Mouse (Mus musculus): ENCODE measurements around the gene Leng8. TPM values are rescaled to one million over a fixed set of nuclear protein-coding genes. Genes with fewer than 3 reads are reported as not detected.
A peak's percentile ranks its signal among the peaks of the same experiment; 100 is the strongest.

Leng8 gene
- total RNA-seq, 1 experiment, result 77.2 TPM

GRCm38 (mm10) chr7:4148341-4149208 is 11.7 kb downstream of the Leng8 start:
- in situ Hi-C loops (cut with MboI; ENCODE audit: low sequenced_read_pairs in 2 of 2, unreplicated experiment in 2 of 2), result loop anchor here in 1 of 2 experiments (25.0 kb wide), 1 partner anchor 289 kb away; the partner anchor contains the start of gene Rdh13
- TF ChIP-seq ZC3H11A (IDR thresholded peaks at IDR 0.05; ENCODE audit: borderline replicate concordance, low read depth, low read length), result no peak
- no peak for TF ChIP-seq CHD2 (IDR thresholded peaks at IDR 0.05; ENCODE audit: low read depth, low read length)
- no peak for TF ChIP-seq MAFK (IDR thresholded peaks at IDR 0.05; ENCODE audit: insufficient read depth, low read depth, low read length)
- TF ChIP-seq HCFC1 (IDR thresholded peaks at IDR 0.05; ENCODE audit: borderline replicate concordance, insufficient read depth, low read length), result no peak; the same call in 1 of the 2 replicates
- no peak for TF ChIP-seq ZNF384 (IDR thresholded peaks at IDR 0.05; ENCODE audit: low read depth, low read length)
- peak overlapping the region; percentile 91; the same call in 1 of the 2 replicates for H3K27ac ChIP-seq (ENCODE audit: insufficient read depth, low read depth, low read length, poor library complexity, severe bottlenecking)
- H3K4me1 ChIP-seq (ENCODE audit: control insufficient read depth in 2 of 2, insufficient read depth in 2 of 2, low read length in 2 of 2, poor library complexity in 1 of 2), result peaks cover 7 to 23% of the 10 kb centered on the region in 2 experiments
- no peak for DNase-seq (ENCODE audit: low read depth, low spot score)
- H3K9ac ChIP-seq (ENCODE audit: insufficient read depth, low read depth, low read length, poor library complexity, severe bottlenecking), result peak overlapping the region; percentile 81
- peak overlapping the region; percentile 78 to 98 for H3K4me3 ChIP-seq (ENCODE audit: insufficient read depth in 1 of 2, low read depth in 1 of 2, low read length in 2 of 2, poor library complexity in 1 of 2, severe bottlenecking in 1 of 2)
- no peaks in the 10 kb centered on the region for H3K9me3 ChIP-seq (ENCODE audit: control insufficient read depth, insufficient read depth, low read depth, low read length)
- H3K36me3 ChIP-seq (ENCODE audit: control insufficient read depth, insufficient read depth, low read length, poor library complexity, severe bottlenecking), result peaks cover 39% of the 10 kb centered on the region

GRCm38 (mm10) chr7:4149209-4150054 is 12.6 kb downstream of the Leng8 start:
- no peak for DNase-seq (ENCODE audit: low read depth, low spot score)
- H3K9me3 ChIP-seq (ENCODE audit: control insufficient read depth, insufficient read depth, low read depth, low read length), result no peaks in the 10 kb centered on the region
- in situ Hi-C loops (cut with MboI; ENCODE audit: low sequenced_read_pairs in 2 of 2, unreplicated experiment in 2 of 2), result loop anchor here in 1 of 2 experiments (25.0 kb wide), 1 partner anchor 288 kb away; the partner anchor contains the start of gene Rdh13
- TF ChIP-seq HCFC1 (IDR thresholded peaks at IDR 0.05; ENCODE audit: borderline replicate concordance, insufficient read depth, low read length) (0 out of 2 replicates have a peak, but pooled peaks have one; percentile 8), ZNF384 (IDR thresholded peaks at IDR 0.05; ENCODE audit: low read depth, low read length) (no peak)
- peaks cover 9 to 26% of the 10 kb centered on the region in 2 experiments for H3K4me1 ChIP-seq (ENCODE audit: control insufficient read depth in 2 of 2, insufficient read depth in 2 of 2, low read length in 2 of 2, poor library complexity in 1 of 2)
- peak overlapping the region; percentile 91 for H3K27ac ChIP-seq (ENCODE audit: insufficient read depth, low read depth, low read length, poor library complexity, severe bottlenecking)
- H3K36me3 ChIP-seq (ENCODE audit: control insufficient read depth, insufficient read depth, low read length, poor library complexity, severe bottlenecking), result peaks cover 31% of the 10 kb centered on the region
- H3K4me3 ChIP-seq (ENCODE audit: insufficient read depth in 1 of 2, low read depth in 1 of 2, low read length in 2 of 2, poor library complexity in 1 of 2, severe bottlenecking in 1 of 2), result peak overlapping the region; percentile 78 to 98
- H3K9ac ChIP-seq (ENCODE audit: insufficient read depth, low read depth, low read length, poor library complexity, severe bottlenecking), result peak overlapping the region; percentile 81

DNA sequence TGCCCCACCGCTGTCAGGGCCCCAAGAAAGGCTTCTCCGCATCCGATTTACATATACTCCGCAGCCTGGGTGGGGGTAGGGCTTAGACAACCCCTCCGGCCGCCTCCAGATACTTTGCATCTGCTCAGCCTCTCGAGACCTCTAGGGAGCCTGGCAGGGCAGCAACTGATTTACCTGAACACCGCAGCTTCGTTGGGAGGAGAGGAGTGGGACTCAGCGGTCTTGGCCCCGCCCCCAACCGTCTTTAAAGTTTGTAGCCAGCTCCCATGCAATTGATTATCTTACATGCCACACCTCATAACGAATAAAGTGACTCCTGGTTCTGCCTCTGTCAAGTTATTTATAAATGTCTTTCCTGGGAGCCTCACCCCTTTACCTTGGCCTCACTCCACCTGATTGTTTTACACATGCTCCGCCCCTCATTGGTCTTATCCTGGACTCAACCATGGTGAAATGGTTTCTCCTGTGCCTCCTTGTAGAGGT is 13.3 kb downstream of the Leng8 start, which contains the start of gene Leng9:
TSS of gene Leng9 (minus strand) at position 316 of the 483 bp plus-strand sequence.
- Histone ChIP-seq H3K27ac (ENCODE audit: insufficient read depth, low read depth, low read length, poor library complexity, severe bottlenecking) (peak within 1 kb of the TSS; percentile 91), H3K4me3 (ENCODE audit: insufficient read depth in 1 of 2, low read depth in 1 of 2, low read length in 2 of 2, poor library complexity in 1 of 2, severe bottlenecking in 1 of 2) (peak within 1 kb of the TSS; percentile 78 to 98), H3K4me1 (ENCODE audit: control insufficient read depth in 2 of 2, insufficient read depth in 2 of 2, low read length in 2 of 2, poor library complexity in 1 of 2) (peaks cover 9 to 26% of the 10 kb centered on the region in 2 experiments), H3K36me3 (ENCODE audit: control insufficient read depth, insufficient read depth, low read length, poor library complexity, severe bottlenecking) (peaks cover 24% of the 10 kb centered on the region), H3K9me3 (ENCODE audit: control insufficient read depth, insufficient read depth, low read depth, low read length) (no peaks in the 10 kb centered on the region), H3K9ac (ENCODE audit: insufficient read depth, low read depth, low read length, poor library complexity, severe bottlenecking) (peak within 1 kb of the TSS; percentile 81)
- TF ChIP-seq HCFC1 (IDR thresholded peaks at IDR 0.05; ENCODE audit: borderline replicate concordance, insufficient read depth, low read length) (no peak), CHD2 (IDR thresholded peaks at IDR 0.05; ENCODE audit: low read depth, low read length) (no peak), ZC3H11A (IDR thresholded peaks at IDR 0.05; ENCODE audit: borderline replicate concordance, low read depth, low read length) (no peak), MAFK (IDR thresholded peaks at IDR 0.05; ENCODE audit: insufficient read depth, low read depth, low read length) (no peak), ZNF384 (IDR thresholded peaks at IDR 0.05; ENCODE audit: low read depth, low read length) (no peak)
- no peak for DNase-seq (ENCODE audit: low read depth, low spot score)
- in situ Hi-C loops (cut with MboI; ENCODE audit: low sequenced_read_pairs in 2 of 2, unreplicated experiment in 2 of 2), result no loop called here

DNA sequence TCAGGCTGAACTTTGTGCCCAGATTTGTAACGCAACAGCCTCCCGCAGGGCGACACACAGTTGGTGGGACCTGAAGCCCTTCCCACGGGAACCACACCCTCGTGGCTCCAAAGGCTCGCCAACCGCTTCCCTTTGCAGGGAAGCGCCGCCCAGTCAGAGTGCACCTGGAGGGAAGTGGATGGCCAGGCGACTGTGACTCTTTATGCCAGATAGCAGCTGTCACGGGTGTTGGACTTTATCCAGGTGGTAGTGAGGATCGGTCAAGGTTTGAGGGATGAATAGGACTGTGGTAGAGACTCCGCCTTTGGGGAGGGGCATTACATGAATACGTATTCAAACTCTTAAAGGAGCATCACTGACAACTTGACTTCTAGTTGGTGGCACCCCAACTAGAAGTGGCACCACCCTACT is 14.0 kb downstream of the Leng8 start:
- H3K9ac ChIP-seq (ENCODE audit: insufficient read depth, low read depth, low read length, poor library complexity, severe bottlenecking), result no peak overlapping the region
- H3K4me3 ChIP-seq (ENCODE audit: insufficient read depth in 1 of 2, low read depth in 1 of 2, low read length in 2 of 2, poor library complexity in 1 of 2, severe bottlenecking in 1 of 2), result peak overlapping the region; percentile 78 to 98
- peaks cover 9 to 26% of the 10 kb centered on the region in 2 experiments for H3K4me1 ChIP-seq (ENCODE audit: control insufficient read depth in 2 of 2, insufficient read depth in 2 of 2, low read length in 2 of 2, poor library complexity in 1 of 2)
- in situ Hi-C loops (cut with MboI; ENCODE audit: low sequenced_read_pairs in 2 of 2, unreplicated experiment in 2 of 2), result no loop called here
- H3K9me3 ChIP-seq (ENCODE audit: control insufficient read depth, insufficient read depth, low read depth, low read length), result no peaks in the 10 kb centered on the region
- DNase-seq (ENCODE audit: low read depth, low spot score), result no peak
- no peak overlapping the region for H3K27ac ChIP-seq (ENCODE audit: insufficient read depth, low read depth, low read length, poor library complexity, severe bottlenecking)
- no peak for TF ChIP-seq HCFC1 (IDR thresholded peaks at IDR 0.05; ENCODE audit: borderline replicate concordance, insufficient read depth, low read length)
- no peak for TF ChIP-seq ZNF384 (IDR thresholded peaks at IDR 0.05; ENCODE audit: low read depth, low read length)
- no peak for TF ChIP-seq ZC3H11A (IDR thresholded peaks at IDR 0.05; ENCODE audit: borderline replicate concordance, low read depth, low read length)
- TF ChIP-seq CHD2 (IDR thresholded peaks at IDR 0.05; ENCODE audit: low read depth, low read length), result no peak
- TF ChIP-seq MAFK (IDR thresholded peaks at IDR 0.05; ENCODE audit: insufficient read depth, low read depth, low read length), result no peak
- peaks cover 20% of the 10 kb centered on the region for H3K36me3 ChIP-seq (ENCODE audit: control insufficient read depth, insufficient read depth, low read length, poor library complexity, severe bottlenecking)

Data from ES-E14 (cell line).